Mouse (Mus musculus) forebrain, postnatal 0 days (tissue): ENCODE measurements around the gene Tmbim6. TPM values are rescaled to one million over a fixed set of nuclear protein-coding genes. Genes with fewer than 3 reads are reported as not detected.

Source experiments
- ATAC-seq: fragments of 200-750 bp; cut with Nextera tagmentation; 2 replicates; pipeline ENCODE4 v1.8.0; 2017; ENCODE audit warnings: mild to moderate bottlenecking, moderate library complexity
- DNase-seq: peaks from one replicate; pipeline ENCODE4 v3.0.0-alpha.2; 2015
- H3K27ac ChIP-seq: fragments of 300-500 bp; sonication (generic); 2 replicates; pipeline ENCODE4 v1.5.1; 2014; ENCODE audit warnings: low read depth, mild to moderate bottlenecking, antibody characterized with exemption, low read length, moderate library complexity, mixed read lengths
- H3K27me3 ChIP-seq: fragments of 300-500 bp; sonication (generic); 2 replicates; pipeline ENCODE4 v1.6.1; 2014; ENCODE audit warnings: mild to moderate bottlenecking, low read length, mixed read lengths; ENCODE audit not compliant: insufficient read depth
- H3K36me3 ChIP-seq: fragments of 300-500 bp; sonication (generic); 2 replicates; pipeline ENCODE4 v1.6.1; 2014; ENCODE audit warnings: mild to moderate bottlenecking, moderate library complexity; ENCODE audit not compliant: insufficient read depth
- H3K4me1 ChIP-seq: fragments of 300-500 bp; sonication (generic); 2 replicates; pipeline ENCODE4 v1.6.1; 2014; ENCODE audit warnings: antibody characterized with exemption; ENCODE audit not compliant: insufficient read depth
- H3K4me2 ChIP-seq: fragments of 300-500 bp; sonication (generic); 2 replicates; pipeline ENCODE4 v1.6.1; 2014; ENCODE audit warnings: low read depth, mild to moderate bottlenecking, moderate library complexity
- H3K4me3 ChIP-seq: fragments of 300-500 bp; sonication (generic); 2 replicates; pipeline ENCODE4 v1.5.1; 2014; ENCODE audit warnings: low read depth, low read length, mixed read lengths
- H3K9ac ChIP-seq: fragments of 300-500 bp; sonication (generic); 2 replicates; pipeline ENCODE4 v1.6.1; 2014; ENCODE audit warnings: mild to moderate bottlenecking
- H3K9me3 ChIP-seq: fragments of 300-500 bp; sonication (generic); 2 replicates; pipeline ENCODE4 v1.6.1; 2016; ENCODE audit warnings: low read length
- CTCF ChIP-seq: sonication (generic); IDR thresholded peaks from 2 replicates; pipeline ENCODE4 v1.5.1; 2016; ENCODE audit warnings: antibody characterized with exemption, control low read depth, low read depth
- WGBS: fragments of 180-500 bp; shearing (Covaris S2); extraction: QIAGEN DNeasy Blood & Tissue Kit; methylation state at CpG from one replicate; pipeline ENCODE4 v1.1.7; 2014; 5-methylcytosine and 5-hydroxymethylcytosine counted together
- polyA plus RNA-seq: library from polyadenylated mRNA; unstranded; fragments of >200 nt; fragmentation: Nextera tagmentation; extraction: Ambion mirVana; gene quantifications from 2 replicates; pipeline ENCODE4 v1.2.1, GENCODE M21; 2015
- total RNA-seq: library from RNA; depleted of rRNA; stranded (reverse); fragments of >200 nt; gene quantifications from 2 replicates; pipeline ENCODE4 v1.2.3, GENCODE M21; 2014

The Tmbim6 gene
- total and polyA plus RNA-seq, 2 experiments from 2014 or later = 234 to 312 TPM

- no peak for TF ChIP-seq CTCF
- H3K9me3 ChIP-seq = no peaks in the 10 kb centered on the region
- DNase-seq (no peak), ATAC-seq (no peak)
- no peak overlapping the region for H3K4me3 ChIP-seq
- H3K9ac ChIP-seq = no peak overlapping the region
- H3K27me3 ChIP-seq = no peaks in the 10 kb centered on the region
- H3K36me3 ChIP-seq = peaks cover 5% of the 10 kb centered on the region; the same call in 1 of the 2 replicates
- H3K4me1 ChIP-seq = no peaks in the 10 kb centered on the region
- 28% methylated on average over 4 of the region's 4 CpGs for WGBS
- H3K27ac ChIP-seq = no peak overlapping the region
- H3K4me2 ChIP-seq = no peak overlapping the region
These were observed 24.3 kb downstream of the Tmbim6 start for GRCm38 (mm10) chr15:99416957-99417356.

- no peak overlapping the region for H3K9ac ChIP-seq
- no peaks in the 10 kb centered on the region for H3K27me3 ChIP-seq
- no peak overlapping the region for H3K27ac ChIP-seq
- DNase-seq = no peak
- ATAC-seq = no peak
- H3K4me2 ChIP-seq = no peak overlapping the region
- H3K9me3 ChIP-seq = no peaks in the 10 kb centered on the region
- no peak for TF ChIP-seq CTCF
- 53% methylated on average over 17 of the region's 17 CpGs for WGBS
- H3K4me1 ChIP-seq = no peaks in the 10 kb centered on the region
- no peak overlapping the region for H3K4me3 ChIP-seq
- peaks cover 12% of the 10 kb centered on the region for H3K36me3 ChIP-seq
These were observed 25.1 kb downstream of the Tmbim6 start for GRCm38 (mm10) chr15:99417692-99418271.

DNA sequence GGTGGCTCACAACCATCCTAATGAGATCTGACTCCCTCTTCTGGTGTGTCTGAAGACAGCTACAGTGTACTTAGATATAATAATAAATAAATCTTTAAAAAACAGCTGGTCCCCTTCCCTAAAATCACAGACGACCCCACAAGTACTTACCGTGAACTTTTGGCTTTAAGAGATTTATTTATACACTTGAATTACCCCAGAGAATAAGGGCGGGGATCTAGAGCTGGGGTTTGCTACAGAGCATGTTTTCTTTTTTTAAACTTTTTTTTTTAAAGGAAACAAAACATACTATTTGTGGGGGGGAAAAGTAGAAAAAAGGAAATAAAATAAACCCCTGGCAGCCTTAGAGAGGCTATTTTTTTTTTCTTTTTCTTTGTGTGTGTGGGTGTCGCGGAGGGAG lies 27.4 kb downstream of the Tmbim6 start:
- Histone ChIP-seq H3K27me3 (no peaks in the 10 kb centered on the region), H3K9ac (no peak overlapping the region), H3K9me3 (no peaks in the 10 kb centered on the region), H3K36me3 (peaks cover 31% of the 10 kb centered on the region), H3K27ac (peak overlapping the region; percentile 59; the same call in 1 of the 2 replicates), H3K4me2 (peak overlapping the region; percentile 23), H3K4me1 (no peaks in the 10 kb centered on the region), H3K4me3 (no peak overlapping the region)
- WGBS = 9% methylated on average over 5 of the region's 5 CpGs
- no peak for DNase-seq
- no peak for TF ChIP-seq CTCF
- no peak for ATAC-seq

GRCm38 (mm10) chr15:99420521-99421014 lies 27.9 kb downstream of the Tmbim6 start:
- Histone ChIP-seq H3K4me3 (no peak overlapping the region), H3K27me3 (no peaks in the 10 kb centered on the region), H3K4me1 (no peaks in the 10 kb centered on the region), H3K4me2 (peak overlapping the region; percentile 23), H3K9ac (no peak overlapping the region), H3K27ac (peak overlapping the region; percentile 59), H3K9me3 (no peaks in the 10 kb centered on the region), H3K36me3 (peaks cover 36% of the 10 kb centered on the region)
- ATAC-seq (peak; percentile 68), DNase-seq (peak; percentile 69)
- no peak for TF ChIP-seq CTCF
- 4% methylated on average over 12 of the region's 12 CpGs for WGBS

- DNase-seq (no peak), ATAC-seq (no peak)
- peak overlapping the region; percentile 59 for H3K27ac ChIP-seq
- no peaks in the 10 kb centered on the region for H3K9me3 ChIP-seq
- H3K36me3 ChIP-seq = peaks cover 42% of the 10 kb centered on the region
- H3K4me2 ChIP-seq = peak overlapping the region; percentile 23; the same call in 1 of the 2 replicates
- H3K4me1 ChIP-seq = no peaks in the 10 kb centered on the region
- no peaks in the 10 kb centered on the region for H3K27me3 ChIP-seq
- no peak overlapping the region for H3K4me3 ChIP-seq
- H3K9ac ChIP-seq = no peak overlapping the region
- WGBS = 79% methylated on average over 9 of the region's 9 CpGs
- TF ChIP-seq CTCF = no peak
These were observed 28.5 kb downstream of the Tmbim6 start for GRCm38 (mm10) chr15:99421152-99421551.

GRCm38 (mm10) chr15:99421676-99422075 lies 29.0 kb downstream of the Tmbim6 start:
- Histone ChIP-seq H3K4me2 (no peak overlapping the region), H3K27ac (peak overlapping the region; percentile 59; the same call in 1 of the 2 replicates), H3K4me1 (no peaks in the 10 kb centered on the region), H3K36me3 (peaks cover 47% of the 10 kb centered on the region), H3K9me3 (no peaks in the 10 kb centered on the region), H3K9ac (no peak overlapping the region), H3K27me3 (no peaks in the 10 kb centered on the region), H3K4me3 (no peak overlapping the region)
- ATAC-seq (no peak), DNase-seq (no peak)
- no peak for TF ChIP-seq CTCF
- 84% methylated on average over 8 of the region's 8 CpGs for WGBS

- H3K9me3 ChIP-seq = no peaks in the 10 kb centered on the region
- no peaks in the 10 kb centered on the region for H3K27me3 ChIP-seq
- no peak overlapping the region for H3K4me3 ChIP-seq
- 91% methylated on average over 23 of the region's 23 CpGs for WGBS
- ATAC-seq (no peak), DNase-seq (no peak)
- no peak overlapping the region for H3K27ac ChIP-seq
- no peak overlapping the region for H3K4me2 ChIP-seq
- H3K4me1 ChIP-seq = no peaks in the 10 kb centered on the region
- no peak; the same call in 1 of the 2 replicates for TF ChIP-seq CTCF
- peaks cover 52% of the 10 kb centered on the region for H3K36me3 ChIP-seq
- H3K9ac ChIP-seq = no peak overlapping the region
These were observed 29.9 kb downstream of the Tmbim6 start for GRCm38 (mm10) chr15:99422551-99422950.
